Mouse (Mus musculus) megakaryocyte-erythroid progenitor cell, adult 5-6 weeks (primary cell): ENCODE data around the gene Slc12a1. TPM values are rescaled to one million over a fixed set of nuclear protein-coding genes. Genes with fewer than 3 reads are reported as not detected.

Experiments
- ATAC-seq: replicated peaks from 2 replicates; pipeline ENCODE4 v1.8.0; 2016; ENCODE audit warnings: mild to moderate bottlenecking, inconsistent platforms; ENCODE audit not compliant: severe bottlenecking, poor library complexity, low FRiP score, low TSS enrichment
- total RNA-seq, 2 experiments: library from RNA; stranded (forward) in 1 of 2; stranded (reverse) in 1 of 2; fragments of 200-1000, 215-1000 nt in 1 of 2; fragments of >200 nt in 1 of 2; fragmentation: Nextera tagmentation in 1 of 2; gene quantifications; 2 replicates each; pipeline ENCODE4 v1.2.3; 2014 to 2017

Slc12a1 gene
- total RNA-seq, 2 experiments from 2014 or later = 0.22 TPM; not detected in 1

DNA sequence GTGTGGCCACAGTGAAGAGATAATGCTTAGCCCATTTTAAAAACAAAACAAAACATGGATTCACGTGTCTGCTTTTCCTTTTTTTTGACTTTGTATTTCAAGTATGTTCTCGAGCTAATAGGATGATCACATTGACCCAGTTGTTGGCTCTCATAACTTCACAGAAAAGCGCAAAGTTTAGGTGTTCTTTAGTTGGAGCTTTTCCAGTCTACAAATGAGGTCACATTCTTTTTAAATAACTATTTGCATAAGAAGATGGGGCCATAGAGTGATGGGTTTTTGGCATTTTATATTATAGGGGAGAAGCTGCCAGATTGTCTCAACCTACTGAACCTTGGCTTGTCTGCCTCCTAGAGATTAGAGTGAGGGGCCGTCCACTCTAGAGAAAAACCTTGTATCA, 97.0 kb downstream of the Slc12a1 start:
- no peak for ATAC-seq

DNA sequence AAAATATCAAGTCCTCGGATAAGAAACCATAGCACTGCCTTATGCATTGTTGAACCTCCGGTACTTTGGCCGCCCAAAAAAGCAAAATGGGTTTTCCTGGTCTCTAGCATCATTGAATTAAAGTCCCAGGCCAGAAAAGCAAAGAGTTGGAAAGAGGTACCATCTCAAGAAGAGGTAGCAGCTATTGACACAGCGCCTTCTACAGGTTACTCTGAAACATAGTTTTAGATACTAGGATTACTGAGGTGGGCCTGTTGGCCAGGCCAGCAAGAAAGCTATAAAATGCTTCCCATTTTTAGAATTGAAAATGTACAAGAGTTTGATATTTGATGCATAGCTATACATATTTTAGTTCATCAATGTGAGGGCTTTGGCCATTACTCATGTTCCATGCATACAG, 97.6 kb downstream of the Slc12a1 start:
- ATAC-seq = no peak

DNA sequence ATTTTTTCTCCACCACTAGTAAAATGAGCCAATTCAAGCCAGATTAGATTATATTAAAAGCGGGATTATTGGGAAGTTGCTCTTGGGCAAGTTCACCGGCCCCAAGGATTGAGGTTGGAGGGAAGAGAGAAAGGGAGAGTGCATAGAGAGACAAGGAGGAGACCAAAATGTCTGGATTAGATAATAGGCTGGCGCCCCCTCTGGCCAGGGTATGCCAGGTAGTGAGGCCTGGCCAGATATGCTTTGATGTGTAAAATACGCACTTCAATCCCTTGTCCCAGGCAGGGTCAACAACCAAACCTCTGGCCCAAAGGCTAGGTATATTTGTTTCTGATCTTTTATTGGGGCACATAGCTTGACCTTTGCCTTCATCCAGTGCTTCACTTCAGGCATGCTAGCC, 99.5 kb downstream of the Slc12a1 start:
- ATAC-seq = peak; percentile 35; the same call in 1 of the 2 replicates

DNA sequence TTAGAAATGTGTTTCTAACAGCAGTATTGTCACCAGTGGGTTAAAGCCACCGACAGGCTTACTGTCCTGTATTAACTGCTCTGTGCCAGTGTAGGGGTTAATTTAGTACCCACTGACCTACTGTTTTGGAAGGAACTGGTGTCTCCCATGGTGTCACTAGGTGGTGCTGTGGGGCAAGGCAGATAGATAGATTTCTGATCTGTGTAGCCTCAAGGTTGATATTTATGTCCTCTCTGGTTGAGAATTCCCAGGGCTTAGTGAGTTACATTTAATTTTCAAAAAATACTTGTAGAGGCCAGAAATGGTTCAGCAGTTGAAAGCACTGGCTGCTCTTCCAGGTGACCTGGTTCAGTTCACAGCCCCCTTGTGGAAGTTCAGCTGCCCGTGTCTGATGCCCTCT, 100.0 kb downstream of the Slc12a1 start:
- peak; percentile 48 for ATAC-seq

DNA sequence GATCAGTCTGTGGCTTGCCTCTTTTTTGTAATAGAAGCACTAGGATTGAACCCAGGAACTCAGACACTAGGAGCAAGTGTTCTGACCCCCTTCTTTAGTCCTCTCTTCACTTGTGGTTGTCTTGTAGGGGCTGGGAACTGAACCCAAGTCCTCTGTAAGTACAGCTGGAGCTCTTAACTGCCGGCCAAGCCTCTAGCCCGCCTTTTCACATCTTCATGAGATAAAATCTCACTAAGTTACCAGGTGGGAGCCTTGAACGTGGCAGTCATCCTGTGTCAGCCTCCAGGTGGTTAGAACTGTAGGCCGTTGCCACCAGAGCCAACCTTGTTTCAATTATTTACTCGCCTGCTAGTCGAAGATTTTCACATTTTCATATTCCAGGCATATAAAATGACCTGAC, 101.4 kb downstream of the Slc12a1 start:
- ATAC-seq = no peak

DNA sequence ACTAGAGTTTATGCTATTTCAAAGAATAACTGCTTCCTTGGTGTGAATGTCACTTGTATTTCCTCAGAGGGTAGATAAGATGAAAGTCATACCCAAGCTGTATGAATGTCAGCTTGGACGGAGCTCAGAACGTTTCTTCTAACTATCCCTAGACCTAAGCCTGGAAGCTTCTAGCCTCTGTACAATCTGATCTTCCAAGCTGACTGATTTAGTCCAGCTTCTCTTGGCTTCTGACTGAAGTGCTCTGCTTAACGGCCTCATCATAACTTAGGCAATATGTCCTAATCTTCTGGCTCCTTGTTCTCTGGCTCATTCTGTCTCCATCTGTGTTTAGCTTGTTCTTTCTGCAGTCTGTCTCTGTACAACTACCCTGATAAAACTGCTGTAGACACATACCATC, 102.3 kb downstream of the Slc12a1 start:
- no peak for ATAC-seq

DNA sequence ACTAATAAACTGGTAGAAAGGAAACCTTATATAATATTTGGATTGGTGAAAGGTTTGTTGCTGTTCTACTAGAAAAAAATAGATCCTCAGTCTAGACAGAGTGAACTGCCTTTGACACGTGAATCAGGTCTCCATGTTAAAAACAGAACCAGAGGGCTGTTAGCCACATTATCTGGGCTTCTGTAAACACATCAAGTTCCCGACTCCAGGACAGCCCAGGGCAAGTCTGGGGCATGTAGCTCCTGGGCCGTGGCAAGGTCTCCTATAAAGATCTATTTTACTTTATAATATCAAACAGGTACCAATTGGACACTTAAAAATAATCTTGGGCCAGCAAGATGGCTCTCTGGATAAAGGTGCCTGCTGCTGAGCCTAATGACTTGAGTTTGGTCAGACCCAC, 103.6 kb downstream of the Slc12a1 start:
- no peak for ATAC-seq

DNA sequence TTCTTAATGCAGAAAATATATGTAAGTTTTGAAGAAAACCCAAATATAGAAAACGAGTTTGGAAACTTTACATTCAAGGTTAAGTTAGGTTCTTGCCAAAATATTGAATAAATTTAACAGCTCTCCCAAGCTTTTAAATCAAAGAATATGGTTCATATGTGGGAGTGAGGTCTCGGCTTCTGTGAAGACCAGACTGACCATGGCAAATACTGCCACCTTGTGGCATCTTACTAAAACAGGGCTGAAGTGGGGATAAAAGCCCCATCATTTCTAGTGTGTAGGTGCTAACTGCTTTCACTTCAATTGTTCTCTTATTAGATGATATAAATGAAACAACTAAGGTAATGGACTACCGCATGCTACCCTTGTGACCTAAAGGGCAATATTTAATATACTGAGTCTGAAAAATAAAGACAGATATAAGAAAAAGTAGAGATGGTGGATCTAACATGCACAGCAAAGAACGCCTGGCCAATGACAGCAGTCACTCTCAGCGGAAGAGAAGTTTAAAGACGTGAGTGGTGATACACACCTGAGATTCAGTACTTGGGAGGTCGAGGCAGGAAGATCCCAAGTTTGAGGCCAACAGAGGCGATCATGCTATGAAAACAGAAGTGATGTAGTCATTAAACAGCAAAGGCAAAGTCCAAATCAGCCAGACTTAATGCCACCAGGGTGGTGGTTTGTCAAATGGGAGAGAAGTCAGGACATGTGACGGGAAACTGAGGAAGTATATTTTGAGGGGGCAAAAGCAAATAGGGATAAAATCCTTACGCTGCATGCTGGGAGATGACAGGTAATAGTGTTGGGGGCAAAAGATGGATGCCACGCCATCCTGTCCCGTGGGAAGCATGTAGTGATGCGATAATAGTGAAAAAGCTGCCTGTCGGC, 107.2 kb downstream of the Slc12a1 start:
- 0 out of 2 replicates have a peak, but pooled peaks have one; percentile 58 for ATAC-seq

DNA sequence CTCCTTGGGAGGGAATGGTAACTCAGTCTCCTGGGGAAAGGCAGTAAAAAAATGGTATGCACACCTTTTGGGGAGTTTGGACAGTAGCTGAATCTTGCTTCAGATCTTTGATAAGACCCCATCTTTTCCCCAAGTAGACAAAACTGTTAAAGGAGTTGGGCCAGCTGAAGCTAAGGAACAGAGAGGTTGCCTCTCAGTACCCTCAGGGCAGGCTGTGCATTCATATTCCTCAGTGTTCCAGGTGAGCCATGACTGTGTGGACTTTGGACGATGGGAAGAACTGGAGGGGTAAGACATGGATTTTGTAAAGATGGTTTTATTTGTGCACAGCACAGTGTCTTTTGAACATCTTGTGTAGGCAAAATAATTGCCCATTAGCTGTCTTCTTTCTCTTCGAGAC, 108.0 kb downstream of the Slc12a1 start:
- ATAC-seq = no peak

DNA sequence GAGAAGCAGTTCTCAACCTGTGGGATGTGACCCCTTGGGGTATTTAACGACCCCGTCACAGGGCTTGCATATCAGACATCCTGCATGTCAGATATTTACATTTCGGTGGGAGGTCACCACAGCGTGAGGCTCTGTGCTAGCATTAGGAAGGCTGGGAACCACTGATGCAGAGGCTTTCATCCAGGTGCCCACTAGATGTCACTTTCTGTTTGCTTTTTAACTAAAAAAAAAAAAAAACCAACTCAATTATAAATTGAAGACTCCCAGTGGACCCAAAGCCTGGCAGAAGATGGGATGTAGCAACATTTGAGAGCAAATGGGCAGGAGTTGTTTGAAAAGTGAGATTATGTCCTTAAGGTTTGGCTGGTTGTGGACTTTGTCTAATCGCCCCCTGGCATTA, 110.8 kb downstream of the Slc12a1 start:
- ATAC-seq = 0 out of 2 replicates have a peak, but pooled peaks have one; percentile 36

DNA sequence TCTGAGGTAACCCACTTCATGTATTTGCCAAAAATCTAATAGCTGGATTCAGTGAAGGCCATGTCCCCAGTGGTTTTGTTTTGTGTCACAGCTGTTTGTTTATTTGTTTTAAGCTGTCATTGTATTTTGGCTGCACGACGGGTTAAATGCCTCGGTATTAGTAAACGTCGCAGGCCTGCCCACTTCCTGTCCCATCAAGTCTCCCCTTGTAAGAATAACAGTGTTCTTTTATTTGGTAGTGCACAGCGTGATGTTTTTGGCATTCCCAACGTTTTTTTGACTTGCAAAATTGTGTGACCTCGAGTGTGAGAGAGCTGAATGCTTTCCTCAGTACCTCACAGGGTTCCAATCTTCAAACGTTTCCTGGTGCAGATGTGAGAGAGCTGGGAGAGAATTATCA, 111.4 kb downstream of the Slc12a1 start:
- ATAC-seq = no peak

DNA sequence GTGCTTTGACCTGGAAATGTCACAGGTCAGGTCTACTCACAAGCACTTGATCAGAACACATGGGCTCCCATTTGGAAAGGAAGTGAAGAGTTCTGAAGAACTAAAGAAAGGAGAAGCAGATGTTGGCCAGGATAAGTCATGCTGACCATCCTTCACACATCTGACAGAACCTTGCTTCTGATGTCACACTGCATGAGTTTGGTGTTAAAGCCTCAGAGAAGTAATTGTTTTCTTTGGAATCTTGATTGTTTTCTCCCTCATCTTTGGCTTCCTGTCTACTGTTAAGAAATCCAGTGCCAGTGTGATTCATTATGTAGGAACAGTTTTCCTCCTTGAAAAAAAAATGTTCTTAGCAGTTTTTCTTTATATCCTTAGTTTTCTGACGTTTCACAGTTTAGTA, 116.6 kb downstream of the Slc12a1 start:
- no peak for ATAC-seq

DNA sequence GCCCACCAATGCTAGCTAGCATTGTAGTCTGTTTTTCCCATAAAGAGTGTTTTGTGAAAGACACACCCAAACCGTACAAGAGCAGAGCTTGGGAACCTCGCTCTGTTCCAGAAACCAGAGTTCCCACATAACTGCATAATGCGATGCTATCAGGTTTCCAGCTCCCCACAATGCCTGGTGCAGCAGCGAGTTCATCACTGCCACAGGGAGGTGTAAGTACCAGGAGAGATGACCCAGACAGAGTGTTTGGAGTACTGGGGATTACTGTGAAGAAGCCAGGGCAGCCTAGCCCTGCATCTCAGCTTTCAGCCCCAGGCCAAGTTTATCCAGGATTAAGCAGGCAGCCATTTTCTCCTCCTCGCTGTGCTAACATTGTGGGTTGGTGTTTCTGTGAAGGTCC, 123.3 kb downstream of the Slc12a1 start:
- ATAC-seq = no peak

DNA sequence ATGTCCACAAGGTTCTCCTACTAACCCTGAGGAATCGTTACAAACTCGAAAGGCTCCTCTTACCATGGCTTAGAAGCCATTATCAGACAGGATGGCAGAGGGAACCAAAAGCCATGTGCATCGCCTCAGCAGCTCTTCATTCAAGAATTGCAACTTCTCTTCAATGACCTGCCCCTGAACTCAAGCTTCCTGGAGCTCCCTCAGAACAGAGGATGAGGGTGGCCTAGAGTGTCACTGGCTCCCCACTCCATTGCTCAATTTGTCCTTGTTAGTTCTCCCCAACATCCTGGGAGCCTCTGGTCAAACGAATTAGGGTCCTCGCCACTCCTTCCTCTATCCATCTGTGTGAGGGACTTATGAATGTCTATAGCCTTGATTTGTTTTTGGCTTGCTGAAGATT, 124.4 kb downstream of the Slc12a1 start:
- ATAC-seq = no peak

DNA sequence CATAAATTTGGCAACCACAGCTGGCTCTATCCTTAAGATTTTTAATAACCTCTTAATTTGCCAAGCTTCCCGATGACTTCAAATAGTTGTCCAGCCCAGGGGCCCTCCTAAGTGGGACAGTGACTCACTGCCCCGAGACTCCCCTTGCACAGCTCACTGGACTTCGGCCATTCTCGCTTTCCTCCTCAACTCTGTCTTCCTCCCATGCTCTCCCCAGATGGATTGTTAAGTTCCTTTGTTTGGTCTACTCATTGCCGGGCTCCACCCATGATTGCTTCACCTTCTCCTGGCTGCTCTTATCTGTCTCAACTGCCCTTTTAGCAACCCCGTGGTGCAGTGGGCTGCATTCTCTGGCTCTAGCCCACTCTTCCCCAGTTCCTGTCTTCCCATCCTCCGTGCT, 126.2 kb downstream of the Slc12a1 start:
- ATAC-seq = no peak

Other genes with a start within 250 kb of the Slc12a1 start
- gene Slc24a5, start 84.4 kb upstream of the Slc12a1 start, total RNA-seq (2014; fragmentation: Nextera tagmentation) = not detected in 2 replicates
- gene Slc24a5, start 84.4 kb upstream of the Slc12a1 start, total RNA-seq (2017) = 0.69 and 1.8 TPM in 2 replicates
- 37.6 and 45.8 TPM in 2 replicates for gene Myef2, start 28.8 kb upstream of the Slc12a1 start, total RNA-seq (2014; fragmentation: Nextera tagmentation)
- 85.6 and 86.1 TPM in 2 replicates for gene Myef2, start 28.8 kb upstream of the Slc12a1 start, total RNA-seq (2017)
- gene Ctxn2, start 15.8 kb upstream of the Slc12a1 start, total RNA-seq (2014; fragmentation: Nextera tagmentation) = not detected in 2 replicates
- not detected in 2 replicates for gene Ctxn2, start 15.8 kb upstream of the Slc12a1 start, total RNA-seq (2017)
- gene Dut, start 94.7 kb downstream of the Slc12a1 start, total RNA-seq (2014; fragmentation: Nextera tagmentation) = 495 and 588 TPM in 2 replicates
- gene Dut, start 94.7 kb downstream of the Slc12a1 start, total RNA-seq (2017) = 309 and 443 TPM in 2 replicates